Mouse (Mus musculus): Measurements from ENCODE around the gene Kcnab2. TPM values are rescaled to one million over a fixed set of nuclear protein-coding genes. Genes with fewer than 3 reads are reported as not detected.

Gene Kcnab2
- total and polyA plus RNA-seq, 3 experiments, result 82.9 to 118 TPM; not detected in 1

- TF ChIP-seq MAX (IDR thresholded peaks at IDR 0.05; ENCODE audit: low read length) (no peak), ZC3H11A (IDR thresholded peaks at IDR 0.05; ENCODE audit: low read depth, low read length) (no peak), CHD2 (IDR thresholded peaks at IDR 0.05; ENCODE audit: low read length) (no peak)
Measured at GRCm38 (mm10) chr4:152353886-152354637, 123.6 kb downstream of the Kcnab2 start (continued).

GRCm38 (mm10) chr4:152351422-152352305 lies 126.0 kb downstream of the Kcnab2 start:
- H3K4me3 ChIP-seq (ENCODE audit: control insufficient read depth in 1 of 2, insufficient read depth in 1 of 2, low read depth in 2 of 2, low read length in 2 of 2), result no peak overlapping the region
- no peak overlapping the region for H3K9ac ChIP-seq (ENCODE audit: control insufficient read depth, low read depth, low read length, poor library complexity, severe bottlenecking)

GRCm38 (mm10) chr4:152350722-152351421 lies 126.8 kb downstream of the Kcnab2 start:
- H3K4me3 ChIP-seq (ENCODE audit: control insufficient read depth in 1 of 2, insufficient read depth in 1 of 2, low read depth in 2 of 2, low read length in 2 of 2), result no peak overlapping the region
- no peak for DNase-seq (ENCODE audit: low read depth, low spot score)
- peaks cover 0 to 3% of the 10 kb centered on the region in 2 experiments; a peak in 1 of 4 replicates for H3K4me1 ChIP-seq (ENCODE audit: control insufficient read depth in 1 of 2, insufficient read depth in 2 of 2, low read length in 2 of 2)
- H3K27ac ChIP-seq (ENCODE audit: control insufficient read depth, low read depth, low read length), result no peak overlapping the region
- H3K9ac ChIP-seq (ENCODE audit: control insufficient read depth, low read depth, low read length, poor library complexity, severe bottlenecking), result no peak overlapping the region
- H3K9me3 ChIP-seq (replicated peaks; ENCODE audit: insufficient read depth, low read length), result no peaks in the 10 kb centered on the region
- no peaks in the 10 kb centered on the region for H3K27me3 ChIP-seq (ENCODE audit: control insufficient read depth in 1 of 2, insufficient read depth in 2 of 2, low read length in 2 of 2)
- TF ChIP-seq POLR2A (IDR thresholded peaks at IDR 0.05; ENCODE audit: control insufficient read depth in 1 of 2, insufficient read depth in 1 of 2, low read depth in 1 of 2, low read length in 2 of 2, poor library complexity in 1 of 2), result no peak
- H3K79me2 ChIP-seq (ENCODE audit: control insufficient read depth, insufficient read depth, low read length, poor library complexity), result no peaks in the 10 kb centered on the region
- no peaks in the 10 kb centered on the region for H3K36me3 ChIP-seq (ENCODE audit: control insufficient read depth in 1 of 2, insufficient read depth in 2 of 2, low read length in 2 of 2)

More at GRCm38 (mm10) chr4:152351422-152352305, 126.0 kb downstream of the Kcnab2 start:
- Histone ChIP-seq H3K9me3 (replicated peaks; ENCODE audit: insufficient read depth, low read length) (no peaks in the 10 kb centered on the region), H3K27ac (ENCODE audit: control insufficient read depth, low read depth, low read length) (no peak overlapping the region), H3K4me1 (ENCODE audit: control insufficient read depth in 1 of 2, insufficient read depth in 2 of 2, low read length in 2 of 2) (peaks cover 0 to 3% of the 10 kb centered on the region in 2 experiments; a peak in 1 of 4 replicates), H3K79me2 (ENCODE audit: control insufficient read depth, insufficient read depth, low read length, poor library complexity) (no peaks in the 10 kb centered on the region), H3K36me3 (ENCODE audit: control insufficient read depth in 1 of 2, insufficient read depth in 2 of 2, low read length in 2 of 2) (no peaks in the 10 kb centered on the region), H3K27me3 (ENCODE audit: control insufficient read depth in 1 of 2, insufficient read depth in 2 of 2, low read length in 2 of 2) (no peaks in the 10 kb centered on the region)
- DNase-seq (ENCODE audit: low read depth, low spot score), result peak; percentile 53
- TF ChIP-seq TCF12 (IDR thresholded peaks at IDR 0.05; ENCODE audit: low read depth, low read length) (no peak), JUND (IDR thresholded peaks at IDR 0.05; ENCODE audit: low read depth, low read length) (peak; percentile 62; the same call in 1 of the 2 replicates), MAFK (IDR thresholded peaks at IDR 0.05; ENCODE audit: borderline replicate concordance, low read depth, low read length) (no peak), MYC (IDR thresholded peaks at IDR 0.05; ENCODE audit: low read depth, low read length) (no peak), SIN3A (IDR thresholded peaks at IDR 0.05; ENCODE audit: low read length) (no peak), TAL1 (IDR thresholded peaks at IDR 0.05; ENCODE audit: low read length) (no peak), SMC3 (IDR thresholded peaks at IDR 0.05; ENCODE audit: low read depth, low read length) (no peak)
